Comparison of ENCODE assay signal across 21 mouse cellular contexts in genomic region chr7:45689800-45690199, GRCm38 (mm10). TPM values are rescaled to one million over a fixed set of nuclear protein-coding genes. Genes with fewer than 3 reads are reported as not detected.
DNase-seq lines count a peak whose midpoint lies in the region; ATAC-seq and TF ChIP-seq lines count a peak whose summit lies in the region.
"Had no signal": no experiment of that assay in that cellular context is flagged by ENCODE, and none has a peak within 500 bp of the region (broad histone marks: within the 10 kb centered on the region; RNA-seq: fewer than 3 reads in every experiment).

No protein-coding gene starts in this region.

- DNase-seq in adrenal gland, postnatal 14 days = peak; percentile 43
- DNase-seq in adrenal gland, adult 18-20 months (ENCODE audit: low spot score in 2 of 2) = no peak
- DNase-seq in heart, adult 18-20 months = no peak
- no peak for DNase-seq in kidney, postnatal 0 days (ENCODE audit: low spot score)
- DNase-seq in kidney, adult 11 months = no peak
- DNase-seq in testis, postnatal 14 days (ENCODE audit: low spot score) = peak; percentile 76
- DNase-seq: cerebellum, adult 8-10 months; kidney, adult 18-20 months; layer of hippocampus, adult 9-11 months; liver, embryonic 13.5 days; lung, embryonic 14.5 days had no signal

- no peak overlapping the region for H3K4me2 ChIP-seq in heart, embryonic 15.5 days
- H3K4me2 ChIP-seq in kidney, postnatal 0 days (ENCODE audit: low read length) = no peak overlapping the region
- H3K4me2 ChIP-seq: forebrain, embryonic 15.5 days; hindbrain, embryonic 13.5 days; limb, embryonic 13.5 days; liver, embryonic 13.5 days; lung, embryonic 14.5 days; midbrain, embryonic 13.5 days; stomach, embryonic 15.5 days had no signal

- H3K9ac ChIP-seq in heart, embryonic 15.5 days = no peak overlapping the region
- 0 out of 2 replicates have a peak overlapping the region, but pooled peaks have one; percentile 20 for H3K9ac ChIP-seq in kidney, postnatal 0 days (ENCODE audit: low read depth, low read length)
- H3K9ac ChIP-seq: forebrain, embryonic 15.5 days; hindbrain, embryonic 13.5 days; limb, embryonic 13.5 days; liver, embryonic 13.5 days; lung, embryonic 14.5 days; midbrain, embryonic 13.5 days; stomach, embryonic 15.5 days had no signal

- peaks cover 17% of the 10 kb centered on the region for H3K4me1 ChIP-seq in heart, embryonic 15.5 days (replicated peaks)
- 0 out of 2 replicates have a peak, but pooled peaks cover 8% of the 10 kb centered on the region for H3K4me1 ChIP-seq in kidney, postnatal 0 days (replicated peaks; ENCODE audit: insufficient read depth, low read length)
- H3K4me1 ChIP-seq: forebrain, embryonic 15.5 days had no signal

- H3K27ac ChIP-seq in heart, embryonic 15.5 days = peak overlapping the region; percentile 64
- H3K27ac ChIP-seq in kidney, postnatal 0 days = no peak overlapping the region
- H3K27ac ChIP-seq: forebrain, embryonic 15.5 days; hindbrain, embryonic 13.5 days; limb, embryonic 13.5 days; liver, embryonic 13.5 days; midbrain, embryonic 13.5 days; stomach, embryonic 15.5 days had no signal

- H3K4me3 ChIP-seq in heart, embryonic 15.5 days = no peak overlapping the region
- no peak overlapping the region for H3K4me3 ChIP-seq in kidney, postnatal 0 days (replicated peaks; ENCODE audit: low read depth, low read length)
- H3K4me3 ChIP-seq: forebrain, embryonic 15.5 days; hindbrain, embryonic 13.5 days; limb, embryonic 13.5 days; liver, embryonic 13.5 days; megakaryocyte, embryonic 14.5 days; midbrain, embryonic 13.5 days; stomach, embryonic 15.5 days had no signal

- H3K9me3 ChIP-seq in heart, embryonic 15.5 days (replicated peaks) = no peaks in the 10 kb centered on the region
- H3K9me3 ChIP-seq in kidney, postnatal 0 days (replicated peaks; ENCODE audit: low read length) = no peaks in the 10 kb centered on the region
- H3K9me3 ChIP-seq: forebrain, embryonic 15.5 days; hindbrain, embryonic 13.5 days; limb, embryonic 13.5 days; liver, embryonic 13.5 days; megakaryocyte, embryonic 14.5 days; midbrain, embryonic 13.5 days; stomach, embryonic 15.5 days had no signal

- H3K36me3 ChIP-seq in heart, embryonic 15.5 days = no peaks in the 10 kb centered on the region
- H3K36me3 ChIP-seq in kidney, postnatal 0 days (ENCODE audit: insufficient read depth, low read length) = no peaks in the 10 kb centered on the region
- H3K36me3 ChIP-seq: forebrain, embryonic 15.5 days; hindbrain, embryonic 13.5 days; limb, embryonic 13.5 days; liver, embryonic 13.5 days; midbrain, embryonic 13.5 days; stomach, embryonic 15.5 days had no signal

- no peak for TF ChIP-seq CTCF in kidney, postnatal 0 days (IDR thresholded peaks at IDR 0.05; ENCODE audit: low read depth)

- WGBS in heart, embryonic 15.5 days = 20% methylated on average over 11 of the region's 11 CpGs
- WGBS in kidney, postnatal 0 days = 29% methylated on average over 11 of the region's 11 CpGs

- ATAC-seq in heart, embryonic 15.5 days (replicated peaks; ENCODE audit: insufficient number of reproducible peaks, insufficient read depth, low FRiP score, low read depth) = no peak
- ATAC-seq in kidney, postnatal 0 days (replicated peaks; ENCODE audit: low FRiP score, low read depth) = no peak
- ATAC-seq: CD4-positive, CD25-positive, alpha-beta regulatory T cell, adult 4 months; forebrain, embryonic 15.5 days had no signal

- H3K27me3 ChIP-seq in heart, embryonic 15.5 days = peaks cover 4% of the 10 kb centered on the region; the same call in 1 of the 2 replicates
- H3K27me3 ChIP-seq in kidney, postnatal 0 days (ENCODE audit: insufficient read depth, low read length) = no peaks in the 10 kb centered on the region
- H3K27me3 ChIP-seq: forebrain, embryonic 15.5 days; limb, embryonic 13.5 days; liver, embryonic 13.5 days; stomach, embryonic 15.5 days had no signal

RNA-seq across cellular contexts. Expression of gene Sec1, which starts 4.4 kb away (rescaled TPM):
- total RNA-seq in adrenal gland, postnatal 14 days (2021) = 0.22 and 0.41 TPM in 2 replicates
- under 1 TPM; 0.23 to 0.35 TPM for total RNA-seq in adrenal gland, adult 18-20 months (2021)
- 0.13 and 0.34 TPM in 2 replicates for polyA plus RNA-seq in heart, embryonic 15.5 days (2015; fragmentation: Nextera tagmentation; extraction: Ambion mirVana)
- total RNA-seq in heart, adult 18-20 months (2021) = under 1 TPM; 0.18 to 0.30 TPM
- 0.13 and 0.32 TPM in 2 replicates for polyA plus RNA-seq in kidney, postnatal 0 days (2015; fragmentation: Nextera tagmentation; extraction: Ambion mirVana)
- total RNA-seq: monocyte, adult 5-6 weeks had no signal
- polyA plus RNA-seq: liver, embryonic 13.5 days; lung, embryonic 14.5 days had no signal

RNA-seq across cellular contexts. Expression of gene Ntn5, which starts 6.0 kb away (rescaled TPM):
- 0.26 TPM in 1 of 2 replicates, not detected in the other for total RNA-seq in adrenal gland, postnatal 14 days (2021)
- under 1 TPM; 0.36 to 0.61 TPM for total RNA-seq in adrenal gland, adult 18-20 months (2021)
- polyA plus RNA-seq in heart, embryonic 15.5 days (2015; fragmentation: Nextera tagmentation; extraction: Ambion mirVana) = 0.14 TPM in 1 of 2 replicates, not detected in the other
- total RNA-seq in heart, adult 18-20 months (2021) = not detected
- polyA plus RNA-seq in kidney, postnatal 0 days (2015; fragmentation: Nextera tagmentation; extraction: Ambion mirVana) = 0.18 and 0.23 TPM in 2 replicates
- total RNA-seq: monocyte, adult 5-6 weeks; neutrophil, adult 5-6 weeks had no signal
- polyA plus RNA-seq: CD4-positive, CD25-positive, alpha-beta regulatory T cell, adult 4 months; liver, embryonic 13.5 days had no signal

RNA-seq across cellular contexts. Expression of gene Car11, which starts 9.8 kb away (rescaled TPM):
- total RNA-seq in adrenal gland, postnatal 14 days (2021) = 10.5 and 16.9 TPM in 2 replicates
- total RNA-seq in adrenal gland, adult 18-20 months (2021) = 10 to 100 TPM; 15.8 to 16.9 TPM
- 5.1 and 6.0 TPM in 2 replicates for polyA plus RNA-seq in heart, embryonic 15.5 days (2015; fragmentation: Nextera tagmentation; extraction: Ambion mirVana)
- total RNA-seq in heart, adult 18-20 months (2021) = 1 to 10 TPM; 3.4 to 5.9 TPM
- polyA plus RNA-seq in kidney, postnatal 0 days (2015; fragmentation: Nextera tagmentation; extraction: Ambion mirVana) = 7.5 and 8.9 TPM in 2 replicates
- total RNA-seq: monocyte, adult 5-6 weeks; neutrophil, adult 5-6 weeks had no signal

RNA-seq across cellular contexts. Expression of gene Dbp, which starts 15.1 kb away (rescaled TPM):
- 31.2 and 46.3 TPM in 2 replicates for total RNA-seq in adrenal gland, postnatal 14 days (2021)
- 10 to 100 TPM; 64.8 to 96.6 TPM for total RNA-seq in adrenal gland, adult 18-20 months (2021)
- polyA plus RNA-seq in heart, embryonic 15.5 days (2015; fragmentation: Nextera tagmentation; extraction: Ambion mirVana) = 3.0 and 4.3 TPM in 2 replicates
- 10 to 100 TPM; 12.1 to 15.0 TPM for total RNA-seq in heart, adult 18-20 months (2021)
- 8.4 and 8.6 TPM in 2 replicates for polyA plus RNA-seq in kidney, postnatal 0 days (2015; fragmentation: Nextera tagmentation; extraction: Ambion mirVana)

RNA-seq across cellular contexts. Expression of gene Fut2, which starts 23.6 kb away (rescaled TPM):
- total RNA-seq in adrenal gland, postnatal 14 days (2021) = 0.11 TPM in 1 of 2 replicates, not detected in the other
- total RNA-seq in adrenal gland, adult 18-20 months (2021) = under 1 TPM in 1 of 2 experiments, not detected in 1; 0.13 TPM
- 1.5 and 1.6 TPM in 2 replicates for polyA plus RNA-seq in heart, embryonic 15.5 days (2015; fragmentation: Nextera tagmentation; extraction: Ambion mirVana)
- total RNA-seq in heart, adult 18-20 months (2021) = under 1 TPM; 0.42 to 0.46 TPM
- 0.38 TPM in 2 replicates for polyA plus RNA-seq in kidney, postnatal 0 days (2015; fragmentation: Nextera tagmentation; extraction: Ambion mirVana)
- total RNA-seq: monocyte, adult 5-6 weeks had no signal
- polyA plus RNA-seq: CD4-positive, CD25-positive, alpha-beta regulatory T cell, adult 4 months had no signal

Comparison
In these comparisons a context has a peak if more than half of its experiments do, and no peak if none do; other contexts are left out.
1. DNase-seq: peak in adrenal gland, postnatal 14 days (single experiment) and testis, postnatal 14 days (single experiment); none in adrenal gland, adult 18-20 months (0 of 2), heart, adult 18-20 months (0 of 2), kidney, postnatal 0 days (single experiment) and kidney, adult 11 months (single experiment).